Mouse (Mus musculus) liver, embryonic 11.5 days (tissue): Measurements from ENCODE around the gene P3h1. TPM values are rescaled to one million over a fixed set of nuclear protein-coding genes. Genes with fewer than 3 reads are reported as not detected.

Experiments
- ATAC-seq: fragments of 200-750 bp; cut with Nextera tagmentation; replicated peaks from 2 replicates; pipeline ENCODE4 v1.8.0; 2017; ENCODE audit warnings: moderate number of reproducible peaks, mild to moderate bottlenecking, moderate TSS enrichment, moderate library complexity; ENCODE audit not compliant: low FRiP score
- DNase-seq: peaks from one replicate; pipeline ENCODE4 v3.0.0-alpha.2; 2017; ENCODE audit warnings: low spot score
- H3K27ac ChIP-seq: fragments of 300-500 bp; sonication (generic); 2 replicates; pipeline ENCODE4 v1.5.1; 2014; ENCODE audit warnings: mild to moderate bottlenecking, low read depth, low read length, control low read depth
- H3K27me3 ChIP-seq: fragments of 300-500 bp; sonication (generic); replicated peaks from 2 replicates; pipeline ENCODE4 v1.6.1; 2014; ENCODE audit warnings: low read length, mixed read lengths; ENCODE audit not compliant: control insufficient read depth, insufficient read depth
- H3K36me3 ChIP-seq: fragments of 300-500 bp; sonication (generic); 2 replicates; pipeline ENCODE4 v1.6.1; 2014; ENCODE audit warnings: mild to moderate bottlenecking, low read length, moderate library complexity, mixed read lengths; ENCODE audit not compliant: control insufficient read depth, insufficient read depth
- H3K4me1 ChIP-seq: fragments of 300-500 bp; sonication (generic); replicated peaks from 2 replicates; pipeline ENCODE4 v1.6.1; 2014; ENCODE audit warnings: low read length, mixed read lengths; ENCODE audit not compliant: control insufficient read depth, insufficient read depth
- H3K4me2 ChIP-seq: fragments of 300-500 bp; sonication (generic); 2 replicates; pipeline ENCODE4 v1.6.1; 2014; ENCODE audit warnings: mild to moderate bottlenecking, control low read depth, moderate library complexity
- H3K4me3 ChIP-seq: fragments of 300-500 bp; sonication (generic); 2 replicates; pipeline ENCODE4 v1.5.1; 2014; ENCODE audit warnings: low read depth, low read length, control low read depth
- H3K9ac ChIP-seq: fragments of 300-500 bp; sonication (generic); 2 replicates; pipeline ENCODE4 v1.6.1; 2014; ENCODE audit warnings: low read depth, low read length, control low read depth
- H3K9me3 ChIP-seq: fragments of 300-500 bp; sonication (generic); 2 replicates; pipeline ENCODE4 v1.6.1; 2016; ENCODE audit warnings: low read length, inconsistent platforms, mixed read lengths; ENCODE audit not compliant: control insufficient read depth
- WGBS: fragments of 180-500 bp; shearing (Covaris S2); extraction: QIAGEN DNeasy Blood & Tissue Kit; methylation state at CpG from one replicate; pipeline ENCODE4 v1.1.7; 2014; 5-methylcytosine and 5-hydroxymethylcytosine counted together
- polyA plus RNA-seq: library from polyadenylated mRNA; unstranded; fragments of >200 nt; fragmentation: Nextera tagmentation; extraction: Ambion mirVana; gene quantifications from 2 replicates; pipeline ENCODE4 v1.2.1, GENCODE M21; 2014

Gene P3h1
- polyA plus RNA-seq, 1 experiment from 2014 or later: 20.8 TPM

- ATAC-seq (peak; percentile 22), DNase-seq (peak; percentile 57)
- under 1% methylated on average over 65 of the region's 80 CpGs for WGBS
- peak overlapping the region; percentile 80 for H3K27ac ChIP-seq
- peaks cover 12% of the 10 kb centered on the region; the same call in 1 of the 2 replicates for H3K36me3 ChIP-seq
- H3K27me3 ChIP-seq: no peaks in the 10 kb centered on the region
- peaks cover 19% of the 10 kb centered on the region for H3K4me1 ChIP-seq
- peak overlapping the region; percentile 94 for H3K9ac ChIP-seq
- H3K4me3 ChIP-seq: peak overlapping the region; percentile 97
- peak overlapping the region; percentile 90 for H3K4me2 ChIP-seq
- no peaks in the 10 kb centered on the region for H3K9me3 ChIP-seq
These were observed 61.0 kb downstream of the P3h1 start for GRCm38 (mm10) chr4:119293574-119294258.

GRCm38 (mm10) chr4:119294415-119295133 is 61.9 kb downstream of the P3h1 start, which contains the start of gene Ybx1:
TSS of gene Ybx1 (minus strand) at chr4:119294604.
- Histone ChIP-seq H3K27me3 (no peaks in the 10 kb centered on the region), H3K36me3 (peaks cover 9% of the 10 kb centered on the region; the same call in 1 of the 2 replicates), H3K4me2 (peak within 1 kb of the TSS; percentile 90), H3K27ac (peak within 1 kb of the TSS; percentile 80), H3K4me1 (peaks cover 19% of the 10 kb centered on the region), H3K4me3 (peak within 1 kb of the TSS; percentile 97), H3K9ac (peak within 1 kb of the TSS; percentile 94), H3K9me3 (no peaks in the 10 kb centered on the region)
- DNase-seq (peak; percentile 98), ATAC-seq (peak; percentile 98)
- WGBS: under 1% methylated on average over 60 of the region's 61 CpGs

GRCm38 (mm10) chr4:119295134-119295453 is 62.4 kb downstream of the P3h1 start:
- Histone ChIP-seq H3K4me2 (peak overlapping the region; percentile 90), H3K27ac (peak overlapping the region; percentile 80), H3K4me1 (peaks cover 19% of the 10 kb centered on the region), H3K36me3 (peaks cover 7% of the 10 kb centered on the region; the same call in 1 of the 2 replicates), H3K27me3 (no peaks in the 10 kb centered on the region), H3K9ac (peak overlapping the region; percentile 94), H3K9me3 (no peaks in the 10 kb centered on the region), H3K4me3 (peak overlapping the region; percentile 97)
- 9% methylated on average over 6 of the region's 6 CpGs for WGBS
- DNase-seq (no peak), ATAC-seq (no peak)

DNA sequence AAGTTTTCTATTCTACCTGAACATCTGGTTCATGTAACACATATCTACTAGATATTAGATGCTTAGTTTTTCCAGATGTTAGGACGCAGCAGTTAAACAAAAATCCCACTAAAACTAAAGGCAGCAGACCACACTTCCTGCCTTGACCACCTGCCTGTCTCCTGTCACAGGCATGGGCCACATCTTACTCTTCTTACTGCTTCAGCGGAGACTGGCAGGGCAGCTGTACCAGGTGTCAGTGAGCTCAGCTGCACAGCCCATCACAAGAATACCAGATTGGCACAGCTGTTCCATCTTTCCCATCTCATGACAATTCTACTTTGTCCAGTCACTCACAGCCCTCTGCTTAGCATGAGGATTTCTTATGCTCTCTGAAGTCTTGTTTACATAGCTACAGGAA is 64.6 kb downstream of the P3h1 start:
- 79% methylated on average over 2 of the region's 2 CpGs for whole genome bisulfite sequencing
- no peak for ATAC-seq
- H3K4me1 ChIP-seq: peaks cover 5% of the 10 kb centered on the region
- no peak overlapping the region for H3K4me3 ChIP-seq
- H3K9ac ChIP-seq: no peak overlapping the region
- H3K36me3 ChIP-seq: no peaks in the 10 kb centered on the region
- H3K27me3 ChIP-seq: no peaks in the 10 kb centered on the region
- H3K27ac ChIP-seq: no peak overlapping the region
- DNase-seq: no peak
- H3K4me2 ChIP-seq: no peak overlapping the region
- H3K9me3 ChIP-seq: no peaks in the 10 kb centered on the region

Other genes starting within 250 kb of the P3h1 start
- 150 and 153 TPM in 2 replicates for gene Slc2a1, start 124.2 kb upstream of the P3h1 start, polyA plus RNA-seq
- gene Zfp691, start 58.7 kb upstream of the P3h1 start, polyA plus RNA-seq: 5.4 and 8.1 TPM in 2 replicates
- gene Ermap, start 42.9 kb upstream of the P3h1 start, polyA plus RNA-seq: 263 and 274 TPM in 2 replicates
- 169 and 174 TPM in 2 replicates for gene Svbp, start 37.6 kb upstream of the P3h1 start, polyA plus RNA-seq
- gene Tmem269, start 14.7 kb upstream of the P3h1 start, polyA plus RNA-seq: not detected in 2 replicates
- 30.7 and 33.3 TPM in 2 replicates for gene AU022252, start 203 bp upstream of the P3h1 start, polyA plus RNA-seq
- gene Cldn19, start 22.5 kb downstream of the P3h1 start, polyA plus RNA-seq: not detected in 2 replicates
- 952 and 969 TPM in 2 replicates for gene Ybx1, start 61.7 kb downstream of the P3h1 start, polyA plus RNA-seq
- 138 and 140 TPM in 2 replicates for gene Ppih, start 87.6 kb downstream of the P3h1 start, polyA plus RNA-seq
- 1.6 and 3.7 TPM in 2 replicates for gene Ccdc30, start 182.6 kb downstream of the P3h1 start, polyA plus RNA-seq
- gene Ppcs, start 189.5 kb downstream of the P3h1 start, polyA plus RNA-seq: 29.2 and 30.8 TPM in 2 replicates
- 0.32 TPM in 1 of 2 replicates, not detected in the other for gene Zmynd12, start 189.9 kb downstream of the P3h1 start, polyA plus RNA-seq